Mouse (Mus musculus) ES-E14 (cell line): ENCODE data around the gene Sarm1.

Experiments
- HCFC1 ChIP-seq: IDR thresholded peaks from 2 replicates; pipeline ENCODE4 v1.6.1; 2012; ENCODE audit warnings: low read length, inconsistent platforms, borderline replicate concordance; ENCODE audit not compliant: insufficient read depth
- ZC3H11A ChIP-seq: IDR thresholded peaks from 2 replicates; pipeline ENCODE4 v1.6.1; 2012; ENCODE audit warnings: low read depth, mild to moderate bottlenecking, inconsistent platforms, low read length, borderline replicate concordance

DNA sequence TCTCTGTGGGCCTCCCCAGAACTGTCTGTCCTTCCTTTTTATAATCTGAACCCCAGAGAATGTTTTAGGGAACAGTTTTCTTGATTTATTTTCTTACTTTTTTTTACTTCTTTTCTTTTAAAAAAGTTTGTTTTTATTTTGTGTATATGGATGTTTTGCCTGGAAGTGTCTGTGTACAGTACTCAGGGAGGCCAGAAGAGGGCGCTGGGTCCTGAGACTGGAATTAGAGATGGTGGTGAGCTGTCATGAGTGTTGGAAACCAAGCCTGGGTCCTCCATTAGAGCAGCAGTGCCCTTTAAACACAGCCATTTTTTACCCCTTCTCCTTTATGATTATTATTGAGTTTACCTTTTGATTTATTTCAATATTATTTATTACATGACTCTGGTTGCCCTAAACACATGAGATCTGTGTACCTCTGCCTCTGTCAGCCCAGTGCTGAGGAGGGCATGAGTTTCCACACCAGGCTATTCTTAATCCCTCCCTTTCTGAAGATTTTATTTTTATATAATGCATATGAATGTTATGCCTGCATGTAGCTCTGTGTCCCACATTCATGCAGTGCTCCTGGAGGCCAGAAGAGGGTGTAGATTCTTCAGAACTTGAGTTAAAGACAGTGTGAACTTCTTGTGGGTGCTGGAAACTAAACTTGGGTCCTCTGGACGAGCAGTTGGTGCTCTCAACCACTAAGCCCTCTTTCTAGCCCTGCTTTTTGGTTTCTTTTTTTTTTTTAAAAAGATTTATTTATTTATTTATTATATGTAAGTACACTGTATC, 18.2 kb upstream of the Sarm1 start:
- TF ChIP-seq HCFC1, result no peak
- peak; percentile 27; the same call in 1 of the 2 replicates for TF ChIP-seq ZC3H11A
